Mouse (Mus musculus): ENCODE results near the gene Brd7. TPM values are rescaled to one million over a fixed set of nuclear protein-coding genes. Genes with fewer than 3 reads are reported as not detected.

Brd7 gene
- polyA plus RNA-seq, 1 experiment, result 16.9 TPM

GRCm38 (mm10) chr8:88357226-88357933, 4.6 kb downstream of the Brd7 start:
- Histone ChIP-seq H3ac (ENCODE audit: control insufficient read depth, insufficient read length, low read depth) (no peak overlapping the region), H3K36me3 (ENCODE audit: control insufficient read depth, insufficient read depth) (peaks cover 69% of the 10 kb centered on the region), H3K79me3 (ENCODE audit: low read depth) (peaks cover 35% of the 10 kb centered on the region), H3K27me3 (ENCODE audit: control insufficient read depth, insufficient read depth, insufficient read length) (no peaks in the 10 kb centered on the region), H3K4me3 (ENCODE audit: insufficient read depth, poor library complexity, severe bottlenecking) (no peak overlapping the region), H3K79me2 (ENCODE audit: control insufficient read depth, insufficient read depth) (peaks cover 37% of the 10 kb centered on the region)
- TF ChIP-seq MYOG (IDR thresholded peaks at IDR 0.05; ENCODE audit: control insufficient read depth, extremely low read depth, insufficient read length), result no peak
- no peak for TF ChIP-seq MYOD1 (IDR thresholded peaks at IDR 0.05; ENCODE audit: control insufficient read depth, insufficient read length, low read depth)
- TF ChIP-seq CTCF (IDR thresholded peaks at IDR 0.05; ENCODE audit: control insufficient read depth, insufficient read depth, insufficient read length), result no peak
- no peak for TF ChIP-seq FOSL1 (IDR thresholded peaks at IDR 0.05; ENCODE audit: insufficient read depth, low read length, poor library complexity, severe bottlenecking)

GRCm38 (mm10) chr8:88349046-88349445, 12.9 kb downstream of the Brd7 start:
- H3K4me3 ChIP-seq (ENCODE audit: insufficient read depth, poor library complexity, severe bottlenecking), result no peak overlapping the region
- no peaks in the 10 kb centered on the region for H3K27me3 ChIP-seq (ENCODE audit: control insufficient read depth, insufficient read depth, insufficient read length)
- peaks cover 96% of the 10 kb centered on the region for H3K36me3 ChIP-seq (ENCODE audit: control insufficient read depth, insufficient read depth)
- H3K79me3 ChIP-seq (ENCODE audit: low read depth), result no peaks in the 10 kb centered on the region
- H3K79me2 ChIP-seq (ENCODE audit: control insufficient read depth, insufficient read depth), result no peaks in the 10 kb centered on the region
- no peak for TF ChIP-seq CEBPB (IDR thresholded peaks at IDR 0.05; ENCODE audit: low read depth)
- no peak for TF ChIP-seq CTCF (IDR thresholded peaks at IDR 0.05; ENCODE audit: control insufficient read depth, insufficient read depth, insufficient read length)
- no peak for TF ChIP-seq MYOG (IDR thresholded peaks at IDR 0.05; ENCODE audit: control insufficient read depth, extremely low read depth, insufficient read length)
- TF ChIP-seq MYOD1 (IDR thresholded peaks at IDR 0.05; ENCODE audit: control insufficient read depth, insufficient read length, low read depth), result no peak
- no peak for TF ChIP-seq MAX (IDR thresholded peaks at IDR 0.05)
- no peak for TF ChIP-seq FOSL1 (IDR thresholded peaks at IDR 0.05; ENCODE audit: insufficient read depth, low read length, poor library complexity, severe bottlenecking)
- TF ChIP-seq USF1 (IDR thresholded peaks at IDR 0.05; ENCODE audit: low read depth), result no peak
- H3ac ChIP-seq (ENCODE audit: control insufficient read depth, insufficient read length, low read depth), result no peak overlapping the region

DNA sequence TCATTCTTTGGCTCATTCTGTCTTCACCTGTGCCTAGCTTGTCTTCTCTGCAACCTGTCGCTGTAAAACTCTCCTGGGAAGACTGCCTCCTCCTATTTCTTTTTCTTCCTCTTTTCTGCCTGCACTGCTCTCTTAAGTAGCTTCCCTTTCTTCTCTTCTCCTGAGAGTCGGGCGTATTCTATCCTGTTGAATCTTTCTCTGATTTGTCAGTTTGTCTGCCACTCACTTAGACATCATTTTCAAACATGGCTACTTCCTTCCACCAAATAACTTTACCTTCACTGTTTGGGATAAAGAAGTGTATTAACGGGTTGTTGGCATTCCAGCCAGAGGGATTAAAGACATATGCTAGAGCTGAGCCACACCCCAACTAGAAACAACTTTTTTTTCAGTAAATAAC, 20.0 kb downstream of the Brd7 start:
- Histone ChIP-seq H3K4me3 (ENCODE audit: insufficient read depth, poor library complexity, severe bottlenecking) (no peak overlapping the region), H3ac (ENCODE audit: control insufficient read depth, insufficient read length, low read depth) (no peak overlapping the region), H3K36me3 (ENCODE audit: control insufficient read depth, insufficient read depth) (peaks cover 88% of the 10 kb centered on the region), H3K79me2 (ENCODE audit: control insufficient read depth, insufficient read depth) (no peaks in the 10 kb centered on the region), H3K27me3 (ENCODE audit: control insufficient read depth, insufficient read depth, insufficient read length) (no peaks in the 10 kb centered on the region), H3K79me3 (ENCODE audit: low read depth) (no peaks in the 10 kb centered on the region)
- no peak for TF ChIP-seq FOSL1 (IDR thresholded peaks at IDR 0.05; ENCODE audit: insufficient read depth, low read length, poor library complexity, severe bottlenecking)
- no peak for TF ChIP-seq MYOD1 (IDR thresholded peaks at IDR 0.05; ENCODE audit: control insufficient read depth, insufficient read length, low read depth)
- TF ChIP-seq CTCF (IDR thresholded peaks at IDR 0.05; ENCODE audit: control insufficient read depth, insufficient read depth, insufficient read length), result no peak
- no peak for TF ChIP-seq MAX (IDR thresholded peaks at IDR 0.05)
- TF ChIP-seq USF1 (IDR thresholded peaks at IDR 0.05; ENCODE audit: low read depth), result no peak
- no peak for TF ChIP-seq MYOG (IDR thresholded peaks at IDR 0.05; ENCODE audit: control insufficient read depth, extremely low read depth, insufficient read length)

DNA sequence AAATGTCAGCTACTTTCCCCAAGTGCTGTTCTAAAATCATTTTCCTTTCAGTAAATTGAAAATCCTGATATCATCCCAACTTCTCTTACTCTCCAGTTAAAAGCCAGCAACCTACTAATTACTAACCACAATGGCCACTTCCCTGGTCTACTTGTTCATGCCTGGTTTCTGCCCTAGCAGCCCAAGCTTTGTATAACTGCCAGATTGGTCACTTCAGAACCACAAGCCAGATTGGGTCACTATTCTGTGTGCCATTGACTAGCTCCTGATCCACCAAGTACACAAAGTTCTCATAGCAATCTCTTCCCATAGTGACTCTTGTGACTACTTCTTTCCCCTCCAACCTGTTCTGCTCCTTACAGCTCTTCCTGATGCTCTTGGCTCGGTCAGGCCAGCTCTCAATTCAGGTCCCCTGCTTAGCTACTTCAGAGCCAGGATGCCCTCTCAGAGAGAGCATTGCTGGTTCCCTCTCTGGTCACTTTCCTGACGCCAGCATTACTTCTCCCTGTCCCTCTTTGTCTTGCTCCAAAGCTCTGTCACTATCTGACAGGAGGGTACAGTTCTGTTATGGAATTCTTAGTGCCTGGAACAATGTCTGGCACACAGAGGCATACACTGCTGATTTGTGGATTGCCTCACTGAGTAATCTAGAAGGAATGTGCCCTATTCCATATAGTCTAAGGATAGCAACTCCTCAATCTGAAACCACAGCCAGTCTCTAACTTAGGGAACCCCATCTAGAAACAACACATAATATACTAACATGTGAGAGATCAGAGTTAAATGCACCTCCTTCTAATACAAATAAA, 21.9 kb downstream of the Brd7 start:
- Histone ChIP-seq H3ac (ENCODE audit: control insufficient read depth, insufficient read length, low read depth) (no peak overlapping the region), H3K36me3 (ENCODE audit: control insufficient read depth, insufficient read depth) (peaks cover 84% of the 10 kb centered on the region)
- no peak for TF ChIP-seq MYOG (IDR thresholded peaks at IDR 0.05; ENCODE audit: control insufficient read depth, extremely low read depth, insufficient read length)
- TF ChIP-seq CEBPB (IDR thresholded peaks at IDR 0.05; ENCODE audit: low read depth), result no peak
- TF ChIP-seq MAX (IDR thresholded peaks at IDR 0.05), result no peak
- no peak for TF ChIP-seq CTCF (IDR thresholded peaks at IDR 0.05; ENCODE audit: control insufficient read depth, insufficient read depth, insufficient read length)
- TF ChIP-seq FOSL1 (IDR thresholded peaks at IDR 0.05; ENCODE audit: insufficient read depth, low read length, poor library complexity, severe bottlenecking), result no peak
- no peak for TF ChIP-seq MYOD1 (IDR thresholded peaks at IDR 0.05; ENCODE audit: control insufficient read depth, insufficient read length, low read depth)
- TF ChIP-seq USF1 (IDR thresholded peaks at IDR 0.05; ENCODE audit: low read depth), result no peak

GRCm38 (mm10) chr8:88339221-88339620, 22.8 kb downstream of the Brd7 start:
- TF ChIP-seq CTCF (IDR thresholded peaks at IDR 0.05; ENCODE audit: control insufficient read depth, insufficient read depth, insufficient read length), result no peak
- TF ChIP-seq USF1 (IDR thresholded peaks at IDR 0.05; ENCODE audit: low read depth), result no peak
- no peak for TF ChIP-seq MAX (IDR thresholded peaks at IDR 0.05)
- TF ChIP-seq FOSL1 (IDR thresholded peaks at IDR 0.05; ENCODE audit: insufficient read depth, low read length, poor library complexity, severe bottlenecking), result no peak
- no peak for TF ChIP-seq MYOG (IDR thresholded peaks at IDR 0.05; ENCODE audit: control insufficient read depth, extremely low read depth, insufficient read length)
- TF ChIP-seq MYOD1 (IDR thresholded peaks at IDR 0.05; ENCODE audit: control insufficient read depth, insufficient read length, low read depth), result no peak
- TF ChIP-seq CEBPB (IDR thresholded peaks at IDR 0.05; ENCODE audit: low read depth), result no peak
- no peaks in the 10 kb centered on the region for H3K27me3 ChIP-seq (ENCODE audit: control insufficient read depth, insufficient read depth, insufficient read length)
- H3K36me3 ChIP-seq (ENCODE audit: control insufficient read depth, insufficient read depth), result peaks cover 84% of the 10 kb centered on the region
- H3K79me2 ChIP-seq (ENCODE audit: control insufficient read depth, insufficient read depth), result no peaks in the 10 kb centered on the region
- no peak overlapping the region for H3ac ChIP-seq (ENCODE audit: control insufficient read depth, insufficient read length, low read depth)
- H3K4me3 ChIP-seq (ENCODE audit: insufficient read depth, poor library complexity, severe bottlenecking), result no peak overlapping the region
- H3K79me3 ChIP-seq (ENCODE audit: low read depth), result no peaks in the 10 kb centered on the region

More for the DNA sequence above, 21.9 kb downstream of the Brd7 start:
- Histone ChIP-seq H3K27me3 (ENCODE audit: control insufficient read depth, insufficient read depth, insufficient read length) (no peaks in the 10 kb centered on the region), H3K79me2 (ENCODE audit: control insufficient read depth, insufficient read depth) (no peaks in the 10 kb centered on the region), H3K79me3 (ENCODE audit: low read depth) (no peaks in the 10 kb centered on the region), H3K4me3 (ENCODE audit: insufficient read depth, poor library complexity, severe bottlenecking) (no peak overlapping the region)

All from C2C12 (cell line).